Mouse (Mus musculus) mouse trophoblast stem cell (cell line): ENCODE data around the gene 9330161L09Rik.
"Not testable (repeated sequence)": the region's sequence is repeated elsewhere in the genome, so short reads cannot be mapped to it uniquely, and the experiment has no call there.

Experiments
- in situ Hi-C, 2 experiments: fragments of 300-500 bp; cut with MseI, MboI; formaldehyde crosslinking; loops; 2 replicates in 1 of 2; 3 replicates in 1 of 2; pipeline ENCODE4 v1.15.1; 2025

Gene 9330161L09Rik

DNA sequence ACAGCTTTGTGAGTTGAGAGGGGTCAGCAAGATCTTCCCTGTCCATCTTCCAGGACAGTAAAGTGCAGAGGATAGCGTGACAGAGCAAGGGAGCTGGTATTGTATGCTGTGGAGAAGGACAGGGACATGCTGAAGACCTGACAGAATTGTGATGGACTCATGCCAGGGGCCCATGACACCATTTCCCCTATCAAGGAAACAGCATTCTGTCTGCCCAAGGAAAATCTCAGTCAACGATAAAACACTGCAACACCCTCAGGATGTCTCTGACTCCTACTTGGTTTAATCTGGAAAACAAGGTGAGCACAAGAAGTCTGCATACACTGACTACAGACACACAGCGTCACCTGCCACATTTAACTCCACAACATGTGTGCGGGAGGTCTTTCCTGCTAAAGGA is at the start of gene 9330161L09Rik:
Gene 9330161L09Rik (minus strand): TSS at position 101 of the 400 bp plus-strand sequence.
- in situ Hi-C loops: no loop called here

DNA sequence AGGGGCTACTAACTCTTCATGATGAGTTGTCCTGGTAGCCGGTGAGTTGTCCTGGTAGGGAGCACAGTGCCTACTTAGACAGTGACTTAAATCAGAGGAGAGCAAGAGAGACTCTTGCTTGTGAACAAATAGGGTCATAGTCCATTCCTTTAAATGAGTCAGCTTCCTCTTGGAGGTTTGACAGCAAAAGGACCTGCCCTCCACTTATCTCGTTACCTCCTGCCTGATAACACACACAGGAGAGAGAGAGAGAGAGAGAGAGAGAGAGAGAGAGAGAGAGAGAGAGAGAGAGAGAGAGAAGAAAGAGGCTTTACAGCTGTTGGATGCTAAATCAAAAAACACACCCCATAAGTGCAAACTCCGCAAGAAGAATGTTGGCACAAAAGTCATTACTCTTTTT is 49.5 kb upstream of the 9330161L09Rik start, which contains the start of gene Ifi27l2b:
Gene Ifi27l2b (minus strand): TSS at position 84 of the 400 bp plus-strand sequence.
- in situ Hi-C loops: no loop called here

DNA sequence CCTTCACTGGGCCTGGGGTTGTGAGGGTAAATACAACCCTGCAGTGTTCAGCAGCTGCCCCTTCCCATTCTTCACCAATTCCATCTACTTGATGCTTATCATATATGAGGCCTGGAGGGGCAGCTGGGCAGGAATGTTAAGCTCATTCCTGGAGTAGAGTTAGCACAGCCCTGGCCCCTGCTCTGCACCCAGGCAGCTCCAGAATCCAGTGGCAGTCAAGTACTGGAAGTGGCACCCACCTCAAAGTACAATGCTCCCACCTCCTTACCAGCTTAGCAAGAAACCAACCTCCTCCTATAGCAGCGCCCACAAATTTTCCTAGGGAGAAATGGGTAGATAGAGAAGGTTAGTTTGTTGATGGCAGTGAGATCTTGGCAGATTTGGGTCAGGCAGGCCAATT is 49.1 kb upstream of the 9330161L09Rik start:
- in situ Hi-C loops: not testable (repeated sequence)

DNA sequence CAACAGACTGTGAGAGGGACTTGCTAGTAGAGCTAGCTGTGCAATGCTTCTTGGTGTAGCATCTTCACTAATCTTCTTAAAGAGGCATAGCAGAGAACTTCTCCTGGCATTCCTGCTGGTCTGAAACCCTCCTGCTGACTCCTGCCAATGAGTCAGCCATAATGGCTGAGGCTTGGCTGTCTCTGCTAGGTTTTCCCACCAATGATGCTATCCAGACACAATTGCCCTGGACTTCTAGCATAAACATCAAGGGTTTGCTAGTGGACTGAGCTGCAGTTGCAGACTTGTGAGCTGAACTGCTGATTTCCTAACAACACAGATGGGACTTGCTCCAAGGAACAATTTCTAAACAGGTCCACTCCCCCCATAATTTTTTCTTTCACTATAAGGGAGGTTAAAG is 45.7 kb upstream of the 9330161L09Rik start:
- in situ Hi-C loops: no loop called here

DNA sequence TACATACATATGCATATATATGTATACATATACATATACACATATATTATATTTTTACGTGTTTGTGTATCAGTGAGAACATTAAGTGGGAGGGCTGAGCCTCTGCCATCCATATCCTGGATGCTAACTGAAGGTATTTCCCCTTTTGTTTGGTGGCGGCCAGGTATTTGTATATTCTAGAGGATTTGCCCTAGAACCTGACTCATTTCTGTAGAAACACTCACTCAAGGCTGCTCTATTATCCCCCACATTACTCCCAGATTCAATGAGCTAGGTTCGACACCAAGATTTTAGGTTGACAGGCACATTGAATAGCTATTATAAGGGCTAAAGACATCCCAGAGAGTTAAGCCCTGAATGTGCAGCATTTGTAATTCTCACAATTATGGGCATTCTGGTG is 37.4 kb upstream of the 9330161L09Rik start:
- in situ Hi-C loops: loop anchor here in 1 of 2 experiments (5.0 kb wide), 1 partner anchor 37 kb away; no protein-coding TSS in a partner anchor

DNA sequence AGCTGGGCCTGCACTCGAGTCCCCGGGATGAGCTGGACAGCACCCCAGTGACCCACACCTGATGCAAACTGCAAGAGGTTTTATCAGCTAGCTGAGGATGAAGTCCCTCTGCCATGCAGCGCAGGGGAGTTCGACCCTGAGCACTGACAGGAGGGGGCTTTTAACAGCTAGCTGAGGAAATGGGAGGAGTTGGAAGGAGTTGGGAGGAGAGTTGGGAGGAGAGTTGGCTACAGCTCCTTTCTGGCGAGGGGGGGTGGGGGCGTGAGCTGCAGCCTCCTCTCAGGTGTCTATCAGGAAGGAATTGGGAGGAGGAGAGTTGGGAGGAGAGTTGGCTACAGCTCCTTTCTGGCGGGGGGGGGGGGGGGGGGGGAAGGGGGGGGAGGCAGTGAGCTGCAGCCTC is 36.6 kb upstream of the 9330161L09Rik start:
- in situ Hi-C loops: loop anchor here in 1 of 2 experiments (5.0 kb wide), 1 partner anchor 33 kb away; no protein-coding TSS in a partner anchor

DNA sequence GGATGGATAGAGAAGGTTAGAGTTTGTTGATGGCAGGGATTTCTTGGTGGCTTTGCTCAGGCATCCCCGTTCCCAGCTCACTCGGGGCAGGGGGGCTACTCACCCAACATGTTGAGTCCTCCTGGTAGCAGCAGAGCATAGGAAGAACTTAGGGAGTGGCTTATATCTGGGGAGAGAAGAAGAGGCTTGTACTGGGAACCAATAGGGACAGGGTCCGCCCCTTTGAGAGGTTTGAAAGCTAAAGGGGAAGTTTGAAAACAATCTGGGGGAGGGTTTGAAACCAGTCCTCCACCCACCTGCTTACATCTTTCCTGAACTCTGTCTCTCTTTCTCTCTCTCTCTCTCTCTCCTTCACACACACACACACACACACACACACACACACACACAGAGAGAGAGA is 35.9 kb upstream of the 9330161L09Rik start, which contains the start of gene Ifi27l2a:
Gene Ifi27l2a (minus strand): TSS at position 157 of the 400 bp plus-strand sequence.
- in situ Hi-C loops: loop anchor here in 1 of 2 experiments (5.0 kb wide), 1 partner anchor 34 kb away; no protein-coding TSS in a partner anchor

DNA sequence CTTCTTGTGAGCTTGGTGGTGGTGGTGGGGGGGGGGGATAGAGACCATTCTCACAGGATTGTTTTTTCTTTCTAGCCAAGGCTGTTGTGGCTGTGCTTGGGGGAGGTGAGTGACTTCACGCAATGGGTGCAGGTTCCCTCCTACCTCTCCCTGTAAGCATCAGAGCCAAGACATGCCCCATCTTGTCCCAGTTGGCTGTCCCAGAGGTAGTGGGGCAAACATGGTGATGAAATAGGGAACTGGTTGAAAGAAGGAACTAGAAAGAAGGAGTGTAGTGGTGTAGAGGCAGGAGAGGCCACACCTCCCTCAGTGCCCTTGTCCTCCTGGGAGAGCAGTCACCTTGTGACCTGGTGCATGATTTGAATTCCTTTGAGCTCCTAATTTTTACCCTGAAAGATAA is 30.0 kb upstream of the 9330161L09Rik start:
- in situ Hi-C loops: no loop called here

DNA sequence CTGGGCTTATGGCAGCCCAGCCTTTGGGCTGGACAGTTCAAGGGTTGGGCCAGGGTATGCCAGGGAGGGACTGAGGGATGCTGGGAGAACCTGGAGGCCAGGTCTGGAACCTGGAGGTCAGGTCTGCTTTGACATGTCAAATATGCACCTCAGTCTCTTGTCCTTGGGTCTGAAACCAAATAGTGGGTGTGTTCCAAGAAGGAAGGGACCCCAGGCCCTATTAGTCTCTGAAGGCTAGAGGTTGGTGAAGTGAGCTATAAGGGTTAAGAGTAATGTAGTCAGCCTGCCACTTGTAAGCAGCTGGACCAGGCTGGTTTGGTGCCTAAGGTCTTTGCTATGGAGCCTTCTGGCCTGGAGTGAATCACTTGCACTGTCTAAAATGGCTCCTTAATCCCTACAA is 27.2 kb upstream of the 9330161L09Rik start:
- in situ Hi-C loops: no loop called here

DNA sequence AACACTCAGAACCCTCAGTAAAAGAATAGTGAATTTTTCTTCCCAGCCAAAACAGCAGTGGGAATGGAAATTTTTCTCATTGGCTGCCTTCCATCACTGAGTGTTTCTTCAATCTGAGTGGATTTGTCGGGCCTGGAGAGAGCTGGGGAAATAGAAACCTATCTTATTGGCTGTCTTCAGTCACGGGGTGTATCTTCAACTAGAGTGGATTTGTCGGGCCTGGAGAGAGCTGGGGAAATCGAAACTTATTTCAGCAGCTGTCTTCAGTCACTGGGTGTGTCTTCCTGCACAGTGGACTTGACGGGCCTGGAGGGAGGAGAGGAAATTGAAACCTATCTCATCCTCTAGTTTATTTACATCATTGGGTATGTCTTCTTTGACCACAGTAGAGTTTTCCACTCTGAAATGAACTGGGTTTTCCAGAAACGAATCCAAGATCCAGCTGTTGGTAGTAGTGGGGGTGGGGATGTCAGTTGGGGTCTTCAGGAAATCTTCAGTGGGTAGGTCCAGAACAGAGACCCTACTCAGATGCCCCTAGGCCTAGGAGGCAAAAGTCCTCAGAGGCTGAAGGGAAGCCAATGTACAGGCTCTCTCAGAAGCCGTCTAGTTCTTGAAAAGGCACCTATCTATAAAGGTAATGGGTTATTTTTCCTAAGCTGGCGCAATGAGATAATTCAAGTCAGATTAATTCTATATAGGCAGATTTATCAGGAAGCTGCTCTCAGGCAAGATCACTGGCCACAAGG is 26.5 kb upstream of the 9330161L09Rik start, which contains the start of gene Ifi27:
Gene Ifi27 (plus strand): TSS at position 226 of the 746 bp plus-strand sequence.
- in situ Hi-C loops: no loop called here

DNA sequence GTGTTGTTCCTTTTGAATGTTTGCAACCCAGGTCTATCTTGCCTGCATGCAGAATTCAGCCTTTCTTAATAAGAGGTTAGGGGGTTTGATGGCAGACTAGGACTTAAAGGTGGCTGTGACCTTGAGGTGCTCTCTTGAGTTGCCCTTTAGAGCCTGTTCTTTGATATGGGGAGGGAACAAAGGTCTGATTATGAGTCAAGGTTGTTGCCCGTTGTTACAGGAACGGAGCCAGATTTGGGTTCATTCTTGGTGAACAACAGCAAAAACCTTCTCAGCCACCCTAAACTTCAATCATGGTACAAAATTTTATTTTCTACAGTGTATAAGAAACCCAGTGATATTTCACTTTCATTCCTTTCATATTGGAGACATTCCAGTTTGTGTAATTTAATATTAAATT is 25.8 kb upstream of the 9330161L09Rik start:
- in situ Hi-C loops: no loop called here

DNA sequence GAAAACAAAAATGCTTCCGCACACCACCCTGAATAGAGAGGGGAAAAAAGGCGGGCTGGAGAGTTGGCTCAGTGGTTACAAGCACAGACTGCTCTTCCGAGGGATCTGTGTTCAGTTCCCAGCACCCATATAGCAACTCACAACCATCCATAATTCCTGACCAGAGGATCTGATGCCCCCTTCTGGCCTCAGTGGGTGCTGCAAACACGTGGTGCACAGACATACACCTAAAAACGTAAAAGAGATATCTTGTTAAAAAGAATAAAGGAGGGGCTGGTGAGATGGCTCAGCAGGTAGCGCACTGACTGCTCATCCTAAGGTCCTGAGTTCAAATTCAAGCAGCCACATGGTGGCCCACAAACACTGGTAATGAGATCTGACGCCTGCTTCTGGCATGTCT is 19.1 kb upstream of the 9330161L09Rik start:
- in situ Hi-C loops: loop anchor here (5.0 kb wide), 1 partner anchor 66 kb away; no protein-coding TSS in a partner anchor

DNA sequence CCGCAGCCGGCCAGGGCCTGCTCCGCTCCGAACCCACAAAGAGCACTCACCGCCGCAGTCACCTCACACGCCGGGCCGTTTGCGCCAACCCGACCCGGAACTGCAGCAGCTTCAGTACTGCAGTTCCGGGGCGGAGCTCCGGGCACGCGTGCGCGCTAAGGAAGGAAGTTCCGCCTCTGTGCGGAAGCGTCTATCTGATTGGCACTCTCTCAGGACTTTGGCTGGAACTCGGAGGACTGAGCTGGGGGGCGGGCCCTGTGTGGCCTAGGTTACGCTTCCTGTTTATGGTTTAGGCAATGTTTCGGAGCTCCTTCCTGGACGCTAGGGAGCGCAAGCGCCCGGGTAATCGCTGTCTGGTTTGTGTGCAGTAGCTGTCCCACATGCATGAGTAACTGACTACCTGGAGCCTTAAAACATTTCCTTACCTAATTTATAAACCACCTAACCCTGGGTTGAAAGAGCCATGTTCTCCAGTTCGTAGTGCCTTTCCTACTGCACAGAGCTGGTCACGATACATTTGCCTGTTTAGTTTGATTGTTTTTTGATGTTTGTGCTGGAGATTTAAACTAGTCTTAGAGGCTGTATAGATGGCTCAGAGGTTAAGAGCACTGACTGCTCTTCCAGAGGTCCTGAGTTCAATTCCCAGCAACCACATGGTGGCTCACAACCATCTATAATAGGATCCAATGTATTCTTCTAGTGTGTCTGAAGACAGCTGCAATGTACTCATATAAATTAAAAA is 18.3 kb upstream of the 9330161L09Rik start, which contains the start of gene Ddx24:
Gene Ddx24 (minus strand): TSS at position 102 of the 742 bp plus-strand sequence.
- in situ Hi-C loops: loop anchor here (5.0 kb wide), 1 partner anchor 66 kb away; no protein-coding TSS in a partner anchor

DNA sequence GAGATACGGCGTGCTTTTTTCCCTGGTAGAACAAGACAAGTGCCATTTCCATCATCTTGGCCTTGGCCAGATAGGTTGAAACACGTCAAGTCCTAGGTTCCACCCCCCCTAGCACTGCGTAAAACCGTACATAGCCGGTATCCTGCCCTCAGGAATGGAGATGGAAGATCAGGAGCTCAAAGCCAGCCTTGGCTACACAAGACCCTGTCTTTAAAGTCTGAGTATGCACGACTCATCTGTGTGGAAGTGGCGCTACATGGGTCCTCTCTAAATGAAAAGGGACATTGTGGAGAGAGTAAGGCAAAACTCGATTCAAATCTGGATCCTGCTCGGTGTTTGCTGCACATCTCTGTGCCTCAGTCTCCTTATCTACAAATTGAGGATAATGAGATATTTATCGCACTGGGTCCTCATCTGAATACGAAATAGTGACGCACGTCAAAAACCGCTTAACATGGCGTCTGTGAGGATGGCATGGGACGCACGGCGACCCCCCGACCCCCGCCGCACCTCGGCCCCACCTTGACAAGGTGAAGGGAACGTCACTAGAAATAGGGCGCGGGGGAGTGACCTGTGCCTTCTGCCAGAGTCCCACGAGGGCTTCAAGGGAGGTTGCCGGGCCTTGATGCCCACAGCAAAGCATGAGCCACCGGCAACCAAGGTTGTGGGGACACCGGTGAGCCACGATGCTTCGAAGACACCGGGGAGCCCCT is 17.6 kb upstream of the 9330161L09Rik start:
- in situ Hi-C loops: loop anchor here (5.0 kb wide), 1 partner anchor 67 kb away; no protein-coding TSS in a partner anchor

DNA sequence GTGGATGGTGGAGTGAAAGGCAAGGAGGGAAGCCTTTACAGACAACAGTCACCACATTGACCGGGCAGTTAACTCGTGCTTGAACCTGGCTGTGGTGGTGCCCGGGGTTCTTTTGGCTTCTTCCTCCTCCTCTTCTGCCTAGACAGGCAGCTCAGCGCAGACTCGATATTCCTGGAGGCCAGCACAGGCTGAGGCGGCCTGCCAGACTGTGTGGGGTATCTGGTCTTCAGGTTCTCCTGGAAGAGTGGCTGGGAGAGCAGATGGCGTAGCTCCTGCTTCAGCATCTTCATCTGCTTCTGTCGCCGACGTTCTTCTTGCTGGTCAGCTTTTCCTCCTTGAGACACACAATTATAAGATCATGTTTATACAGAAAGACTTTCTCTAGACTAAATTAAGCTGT is 524 bp upstream of the 9330161L09Rik start:
- in situ Hi-C loops: no loop called here

DNA sequence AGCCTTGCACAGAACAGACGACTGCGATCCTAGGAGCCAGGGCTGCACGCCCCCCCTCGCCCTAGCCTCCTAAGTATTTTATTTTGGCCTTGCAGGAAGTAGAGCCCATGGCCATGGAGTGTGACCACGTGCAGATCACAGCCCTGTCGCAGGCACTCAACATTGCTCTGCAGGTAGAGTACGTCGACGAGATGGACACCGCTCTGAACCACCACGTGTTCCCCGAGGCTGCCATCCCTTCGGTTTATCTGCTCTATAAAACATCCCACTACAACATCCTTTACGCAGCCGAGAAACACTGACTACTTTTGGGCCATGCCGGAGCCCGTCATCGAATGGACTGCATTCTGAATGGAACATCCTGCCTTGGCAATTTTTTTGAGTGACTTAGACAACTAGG is 3.5 kb downstream of the 9330161L09Rik start:
- in situ Hi-C loops: no loop called here

DNA sequence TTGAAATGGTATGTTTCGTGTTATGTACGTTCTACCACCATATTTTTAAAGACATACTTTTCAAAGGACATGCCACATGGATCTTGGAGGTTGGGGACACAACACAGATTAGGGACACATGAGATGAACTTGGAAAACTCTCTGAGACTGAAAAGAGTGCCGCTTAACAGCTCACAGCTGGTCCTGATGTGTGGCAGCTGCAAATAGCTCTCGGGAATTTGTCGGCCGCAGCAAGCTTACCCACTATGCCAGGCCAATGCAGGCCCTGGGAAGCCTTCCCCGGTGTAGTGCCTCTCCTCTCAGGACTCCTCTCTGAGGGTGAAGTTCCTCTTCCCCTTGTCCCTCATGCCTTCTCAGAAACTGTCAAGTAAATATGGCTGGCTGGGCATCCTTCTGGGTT is 10.9 kb downstream of the 9330161L09Rik start:
- in situ Hi-C loops: no loop called here

DNA sequence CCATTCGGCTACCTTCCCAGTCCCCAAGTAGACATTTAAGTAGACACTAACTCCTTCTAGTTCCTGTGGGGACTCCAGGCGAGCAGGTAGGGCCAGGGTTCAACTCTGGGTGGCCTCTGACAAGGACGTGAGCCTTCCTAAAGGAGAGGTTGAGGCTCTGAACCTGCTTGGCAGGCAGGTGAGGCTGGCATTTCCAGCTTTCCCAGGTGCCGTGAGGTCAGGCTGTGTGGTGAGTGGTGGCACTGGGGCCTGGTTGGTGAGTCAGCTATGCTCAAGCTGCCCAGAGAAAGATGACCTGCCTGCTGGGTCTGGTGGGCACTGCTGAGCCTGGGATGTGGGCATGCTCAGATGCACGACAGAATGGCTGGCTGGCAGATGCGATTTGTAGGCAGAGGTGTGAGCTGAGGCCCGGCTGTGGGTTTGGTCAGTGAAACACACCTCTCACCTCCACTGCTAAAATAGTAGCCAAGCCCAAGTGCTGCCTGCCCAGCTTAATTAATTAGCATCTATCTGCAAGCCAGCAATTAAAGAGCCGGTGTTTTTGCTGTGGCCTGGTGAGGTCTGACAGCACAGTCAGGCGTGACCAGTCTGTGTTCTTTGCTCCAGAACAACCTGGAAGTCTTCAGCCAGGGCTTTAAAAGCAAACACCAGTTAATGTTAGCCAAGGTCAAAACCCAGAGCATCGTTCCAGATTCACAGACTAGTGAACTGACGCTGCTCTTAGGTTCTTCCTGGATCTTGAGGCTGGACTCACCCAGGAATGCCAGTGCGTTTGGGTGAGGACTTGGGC is 11.9 kb downstream of the 9330161L09Rik start:
- in situ Hi-C loops: no loop called here

DNA sequence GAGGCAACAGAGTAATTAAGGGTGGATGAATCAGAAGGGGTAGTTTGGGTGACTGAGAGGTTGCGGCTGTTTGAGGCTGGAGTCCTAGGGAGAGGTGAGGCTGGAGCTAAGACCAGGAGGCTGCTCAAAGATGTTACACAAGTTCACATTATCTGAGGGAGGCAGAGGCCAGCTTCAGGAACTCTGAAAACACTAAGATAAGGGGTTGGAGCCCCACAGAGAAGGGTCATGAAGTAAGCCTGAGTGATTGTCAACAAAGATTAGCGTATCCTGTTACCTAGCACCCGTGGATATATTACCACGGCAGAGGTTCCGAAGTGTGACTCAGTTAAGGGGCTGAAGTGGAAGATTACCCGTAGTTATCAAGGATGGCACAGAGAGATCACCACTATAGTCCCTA is 14.1 kb downstream of the 9330161L09Rik start:
- in situ Hi-C loops: no loop called here

DNA sequence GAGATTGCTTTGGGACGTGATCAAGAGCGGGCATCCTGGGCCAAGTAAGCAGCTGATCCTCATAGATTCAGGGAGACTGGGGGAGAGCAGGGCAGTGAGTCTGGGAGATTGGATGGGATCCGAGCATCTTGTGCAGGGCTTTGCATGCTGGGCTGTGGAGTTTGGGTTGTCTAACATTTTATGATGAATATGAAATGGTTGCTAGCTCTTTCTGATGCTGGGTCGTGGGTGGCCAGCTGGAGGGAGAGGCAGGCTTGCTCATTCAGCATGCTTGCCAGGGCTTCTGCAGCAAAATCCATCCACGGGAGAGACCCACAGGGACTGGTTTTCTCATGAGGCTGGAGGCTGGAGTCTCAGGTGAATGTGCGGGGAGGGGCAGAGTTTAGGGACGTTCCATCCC is 16.5 kb downstream of the 9330161L09Rik start:
- in situ Hi-C loops: no loop called here

DNA sequence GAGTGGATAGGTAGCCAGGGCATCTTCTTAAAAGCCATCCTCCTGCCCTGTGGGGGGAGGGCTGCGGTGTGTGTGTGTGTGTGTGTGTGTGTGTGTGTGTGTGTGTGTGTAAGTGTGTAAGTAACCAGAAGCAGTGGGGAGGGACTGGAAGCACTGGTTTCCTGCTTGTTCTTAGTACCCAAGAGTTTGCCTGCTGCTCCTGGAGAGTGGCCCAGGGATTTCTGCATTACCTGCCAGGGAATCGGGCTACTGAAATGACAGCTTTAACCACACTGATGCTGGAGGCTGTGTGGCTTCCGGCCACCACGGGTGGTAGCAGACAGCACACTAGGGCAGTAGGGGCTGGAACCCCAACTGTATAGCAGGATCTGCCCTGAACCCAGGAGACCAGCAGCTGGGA is 17.6 kb downstream of the 9330161L09Rik start:
- in situ Hi-C loops: no loop called here
